Mouse (Mus musculus) T-helper 17 cell (primary cell): ENCODE data around the gene Slc4a2.

Source experiments
- in situ Hi-C, 2 experiments: fragments of 300-600 bp; cut with MboI, MseI; formaldehyde crosslinking; loops; 1 replicate in 1 of 2; 2 replicates in 1 of 2; pipeline ENCODE4 v1.15.1; 2025; ENCODE audit warnings: high pct_unique_total_duplicates in 2 of 2

Slc4a2 gene

DNA sequence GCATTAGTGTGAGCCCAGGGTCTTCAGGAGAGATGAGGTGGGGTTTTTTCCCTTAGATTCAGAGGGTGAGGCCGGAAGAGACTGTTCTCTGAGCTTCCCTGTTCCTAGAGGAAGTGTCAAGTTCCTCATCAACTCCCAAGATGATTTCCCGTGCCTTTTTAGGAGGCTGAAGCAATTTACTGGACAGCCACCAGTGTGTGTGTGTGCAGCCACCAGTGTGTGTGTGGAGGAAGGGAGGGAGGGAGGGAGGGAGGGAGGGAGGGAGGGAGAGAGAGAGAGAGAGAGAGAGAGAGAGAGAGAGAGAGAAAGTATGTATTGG is 30.3 kb downstream of the Slc4a2 start:
- in situ Hi-C loops: loop anchor here (10.0 to 25.0 kb wide), 4 partner anchors 189 to 1017 kb away; partner anchors contain the start of genes Fam126a (in 1 of the 2), Klhl7 (in 1 of the 2) and Kmt2e (in 1 of the 2)

DNA sequence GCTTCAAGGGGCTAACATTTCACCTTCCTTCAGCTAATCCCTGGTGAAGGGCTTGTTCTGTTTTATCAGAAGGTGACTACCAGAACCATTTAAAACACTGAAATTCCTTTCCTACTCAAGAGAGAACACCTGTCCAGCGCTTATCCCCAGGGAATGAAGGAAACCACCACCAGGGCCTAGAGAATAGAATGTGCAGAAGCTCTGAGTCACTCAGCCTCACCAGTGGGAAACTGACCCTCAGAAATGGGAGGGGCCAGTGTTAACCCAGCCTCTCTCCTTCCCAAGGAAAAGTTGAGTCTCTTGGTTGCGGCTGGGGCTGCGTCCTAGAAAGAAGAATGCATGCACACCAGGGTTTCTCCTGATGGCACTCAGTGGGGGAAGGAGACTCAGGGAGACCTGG is 31.4 kb downstream of the Slc4a2 start:
- in situ Hi-C loops: loop anchor here (10.0 to 25.0 kb wide), 4 partner anchors 190 to 1018 kb away; partner anchors contain the start of genes Fam126a (in 1 of the 2), Klhl7 (in 1 of the 2) and Kmt2e (in 1 of the 2)

DNA sequence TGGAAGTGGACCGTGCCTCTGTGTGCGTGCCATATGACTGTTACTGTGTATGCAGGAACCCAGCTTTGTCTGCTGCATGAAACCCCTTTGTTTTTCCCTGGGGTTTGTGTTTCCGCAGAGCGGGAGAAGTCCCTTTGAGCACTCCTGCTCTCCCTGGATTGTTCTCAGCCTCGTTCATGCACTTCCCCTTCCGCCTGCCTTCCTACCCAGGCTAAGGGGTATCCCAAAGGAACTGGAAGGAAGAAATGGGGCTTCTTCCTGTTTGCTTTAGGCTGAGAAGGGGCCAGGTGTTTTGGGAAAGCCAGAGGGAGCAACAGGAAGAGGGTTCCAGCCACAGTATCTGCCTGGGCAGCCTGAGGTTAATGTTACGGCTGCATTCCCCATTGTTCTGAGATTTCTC is 32.0 kb downstream of the Slc4a2 start:
- in situ Hi-C loops: loop anchor here (10.0 to 25.0 kb wide), 4 partner anchors 191 to 1018 kb away; partner anchors contain the start of genes Fam126a (in 1 of the 2), Klhl7 (in 1 of the 2) and Kmt2e (in 1 of the 2)

DNA sequence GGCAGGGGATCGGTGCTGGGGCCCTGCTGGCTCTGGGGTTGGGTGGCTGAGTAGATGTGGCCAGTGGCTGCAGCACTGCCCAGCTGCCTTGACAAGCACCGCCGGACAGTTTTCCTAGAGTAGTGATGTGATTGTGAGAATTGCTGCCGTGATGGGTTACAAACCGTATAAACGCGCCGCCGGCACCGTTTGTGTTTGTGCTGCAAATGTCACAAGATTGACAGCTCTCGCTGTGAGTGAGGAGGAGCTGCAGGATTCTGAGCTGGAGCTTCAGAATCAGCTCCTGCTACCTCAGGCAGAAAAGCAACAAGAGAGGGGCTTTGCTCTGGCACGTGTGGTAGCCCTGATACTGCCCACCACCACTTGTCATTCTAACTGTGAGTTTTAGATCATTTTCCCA is 43.1 kb downstream of the Slc4a2 start:
- in situ Hi-C loops: loop anchor here in 1 of 2 experiments (25.0 kb wide), 1 partner anchor 1029 kb away; the partner anchor contains the start of gene Kmt2e

DNA sequence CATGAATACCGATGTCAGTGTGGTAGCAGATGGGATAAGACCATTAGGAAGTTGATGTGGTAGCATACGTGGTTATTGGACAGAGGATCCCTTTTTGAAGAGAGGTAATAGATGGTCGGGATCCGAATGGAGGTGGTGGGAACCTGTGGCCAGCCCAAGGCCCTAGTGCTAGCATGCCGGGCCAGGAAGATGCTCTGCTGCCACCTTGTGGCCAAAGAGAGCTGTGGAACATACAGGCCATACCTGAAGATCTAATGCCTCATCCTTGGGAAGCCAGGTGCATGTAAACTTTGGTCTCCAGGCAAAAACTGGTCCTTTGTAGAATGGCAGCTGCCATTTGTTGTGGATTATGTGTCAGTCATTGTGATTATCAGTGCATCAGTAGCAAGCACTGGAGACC is 47.0 kb downstream of the Slc4a2 start:
- in situ Hi-C loops: loop anchor here in 1 of 2 experiments (25.0 kb wide), 1 partner anchor 1033 kb away; the partner anchor contains the start of gene Kmt2e

DNA sequence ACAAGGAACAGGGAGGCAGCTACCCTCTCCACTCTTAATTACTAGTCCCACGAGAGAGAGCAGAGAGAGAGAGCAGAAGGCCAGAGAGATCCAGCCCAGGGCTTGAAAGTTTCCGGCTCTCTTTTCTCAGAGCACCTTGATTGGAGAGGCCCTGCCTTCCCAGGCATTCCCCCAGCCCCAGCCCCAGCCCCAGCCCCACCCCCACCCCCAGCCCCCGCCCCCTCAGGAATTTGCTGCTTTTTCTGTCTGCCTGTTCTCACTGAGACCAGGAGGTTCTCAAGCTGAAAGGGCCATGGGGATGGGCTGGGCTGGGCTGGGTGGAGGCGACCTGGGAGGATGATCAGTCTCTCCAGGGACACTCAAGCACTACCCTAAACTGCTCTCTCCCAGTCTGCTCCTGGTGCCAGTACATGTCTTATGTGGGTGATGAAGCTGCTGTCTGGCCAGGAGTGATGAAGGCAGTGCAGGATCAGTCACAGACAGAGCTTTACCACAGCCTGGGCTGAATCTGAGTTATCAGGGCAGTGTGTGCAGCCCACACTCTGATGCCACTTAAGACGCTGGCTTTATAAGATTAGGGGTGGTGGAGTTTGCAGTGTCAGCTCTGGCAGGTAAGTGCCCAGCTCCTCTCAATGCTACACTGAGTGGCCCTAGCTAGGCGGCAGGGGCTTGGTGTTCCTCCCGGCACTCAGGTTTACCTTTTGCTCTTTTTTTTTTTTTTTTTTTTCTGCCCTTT is 49.4 kb downstream of the Slc4a2 start:
- in situ Hi-C loops: loop anchor here in 1 of 2 experiments (25.0 kb wide), 1 partner anchor 1036 kb away; the partner anchor contains the start of gene Kmt2e

DNA sequence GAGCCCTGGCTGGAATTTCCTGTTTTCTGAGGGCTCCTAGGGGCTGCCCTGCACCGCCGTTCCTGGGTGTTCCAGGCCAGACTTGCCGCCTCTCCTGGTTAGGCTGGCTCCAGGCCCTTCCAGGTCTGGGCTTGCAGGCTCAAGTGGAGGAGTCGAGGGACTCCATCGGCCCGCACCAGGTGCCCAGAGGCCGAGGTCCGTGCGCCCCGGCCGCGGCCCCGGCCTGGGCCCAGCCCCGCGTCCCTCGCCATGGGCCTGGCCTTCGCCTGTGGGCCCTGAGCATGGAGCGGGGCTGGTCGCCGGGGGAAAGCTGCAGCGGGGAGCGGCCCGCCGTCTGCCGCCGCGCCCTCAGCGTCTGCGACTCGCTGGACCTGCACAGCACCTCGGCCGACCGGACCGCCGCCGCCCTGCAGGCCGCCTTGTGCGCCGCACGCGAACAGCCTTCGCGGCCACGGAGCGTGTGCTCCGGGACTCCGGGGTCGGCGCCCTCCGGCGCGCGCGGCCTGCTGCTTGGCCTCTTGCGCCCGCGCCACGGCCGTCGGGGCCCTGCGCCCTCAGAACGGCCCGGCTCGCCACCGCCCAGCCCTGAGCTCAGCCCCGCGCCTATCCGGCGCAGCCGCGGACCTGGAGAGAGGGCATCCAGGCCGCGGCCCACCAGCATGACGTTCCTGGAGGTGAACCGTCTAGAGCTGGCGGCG is 50.5 kb downstream of the Slc4a2 start:
- in situ Hi-C loops: loop anchor here in 1 of 2 experiments (25.0 kb wide), 1 partner anchor 1037 kb away; the partner anchor contains the start of gene Kmt2e

DNA sequence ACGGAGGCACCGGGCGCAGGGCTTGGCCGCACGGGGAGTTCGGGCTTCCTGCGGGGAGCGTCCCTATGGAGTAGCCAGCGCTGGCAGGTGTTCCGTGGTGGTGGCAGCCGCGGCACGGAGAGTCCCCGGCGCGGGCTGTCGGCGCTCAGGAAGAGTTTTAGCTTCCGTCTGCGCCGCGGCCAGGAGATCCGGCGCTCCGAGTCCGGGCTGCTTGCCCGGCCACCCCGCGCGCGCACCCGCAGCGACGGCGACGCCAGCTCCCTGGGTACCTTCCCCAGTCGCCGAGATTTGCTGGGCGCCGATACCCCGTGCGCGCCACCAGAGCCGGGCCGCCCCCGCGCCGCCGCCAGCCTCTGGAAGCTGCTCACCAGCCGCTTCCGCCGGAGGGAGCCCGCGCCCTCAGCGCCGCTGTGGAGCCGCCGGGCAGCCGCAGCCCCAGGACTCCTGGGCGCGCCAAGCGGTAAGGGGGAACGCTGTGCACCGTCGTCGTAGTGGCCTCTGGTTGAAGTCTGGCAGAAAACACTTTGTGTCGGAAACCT is 51.2 kb downstream of the Slc4a2 start:
- in situ Hi-C loops: loop anchor here in 1 of 2 experiments (25.0 kb wide), 1 partner anchor 1037 kb away; the partner anchor contains the start of gene Kmt2e

DNA sequence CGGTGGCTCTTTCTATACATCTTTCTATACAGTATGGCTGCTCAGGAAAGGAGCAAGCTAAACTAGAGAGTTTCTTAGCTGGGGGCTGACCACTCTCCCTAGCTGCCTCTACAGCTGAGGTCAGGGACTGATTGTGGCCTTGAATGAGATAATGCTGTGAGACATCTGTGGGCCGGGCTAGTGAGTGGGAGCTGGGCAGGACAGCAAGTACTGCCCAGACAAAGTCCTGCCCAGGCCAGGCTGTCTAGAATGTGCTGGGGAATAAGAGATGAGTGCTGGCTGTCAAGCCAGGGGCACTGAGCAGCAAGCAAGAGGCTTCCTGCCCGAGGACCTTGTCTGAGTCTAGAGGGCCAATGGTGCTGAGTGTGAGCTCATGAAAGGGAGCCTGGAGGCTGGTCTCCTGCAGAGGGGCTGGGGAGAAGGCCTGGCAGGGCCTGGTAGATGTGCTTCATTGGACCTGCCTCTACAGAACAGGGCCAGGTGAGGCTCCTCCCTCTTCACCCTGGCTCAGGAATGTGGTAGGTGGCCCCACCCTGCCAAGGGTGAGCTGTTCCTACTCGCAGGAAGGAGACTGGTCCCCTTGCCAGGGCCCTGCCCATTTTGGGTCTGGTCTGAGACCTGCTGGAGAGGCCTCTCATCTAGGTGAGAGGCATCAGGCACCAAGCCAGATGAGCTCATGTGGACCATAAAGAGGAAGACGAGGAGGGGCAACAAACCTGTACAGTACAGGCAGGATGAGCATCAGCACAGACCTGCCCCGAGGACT is 52.0 kb downstream of the Slc4a2 start:
- in situ Hi-C loops: no loop called here

DNA sequence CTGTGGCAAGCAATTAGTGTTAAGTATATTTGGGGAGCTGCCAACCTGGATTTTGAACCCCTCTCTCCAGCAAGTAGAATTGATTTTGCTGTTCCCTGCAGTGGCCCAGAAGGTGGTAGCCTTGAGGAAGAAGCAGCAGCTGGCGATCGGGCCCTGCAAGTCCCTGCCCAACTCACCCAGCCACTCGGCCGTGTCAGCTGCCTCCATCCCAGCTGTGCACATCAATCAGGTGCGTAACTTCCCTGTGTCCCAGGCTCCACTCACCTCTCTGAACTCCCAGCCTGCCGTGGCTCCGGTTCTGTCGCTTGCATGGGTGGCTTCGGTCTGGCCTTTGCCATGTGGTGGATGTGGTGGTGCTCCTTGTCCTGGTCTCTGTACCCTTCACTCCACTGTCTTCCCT is 54.3 kb downstream of the Slc4a2 start:
- in situ Hi-C loops: no loop called here

DNA sequence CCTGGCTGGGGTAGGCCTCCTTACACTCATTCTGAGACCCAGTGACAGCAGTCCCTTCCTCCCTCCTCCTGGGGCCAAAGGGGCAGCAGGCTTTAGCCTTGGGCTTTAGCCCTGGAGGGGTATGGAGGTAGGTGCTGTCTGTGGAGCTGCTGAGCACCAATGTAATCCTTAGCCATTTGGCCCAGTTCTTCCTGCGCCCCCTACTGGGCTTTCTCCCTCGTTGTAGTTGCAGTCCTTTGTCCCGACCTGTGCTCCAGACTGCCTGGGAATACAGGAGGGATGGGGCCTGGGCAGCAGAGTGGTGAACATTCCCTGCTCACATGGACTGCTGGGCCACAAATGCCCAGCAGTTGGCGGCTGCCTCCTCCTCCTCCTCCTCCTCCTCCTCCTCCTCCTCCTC is 58.0 kb downstream of the Slc4a2 start:
- in situ Hi-C loops: no loop called here

DNA sequence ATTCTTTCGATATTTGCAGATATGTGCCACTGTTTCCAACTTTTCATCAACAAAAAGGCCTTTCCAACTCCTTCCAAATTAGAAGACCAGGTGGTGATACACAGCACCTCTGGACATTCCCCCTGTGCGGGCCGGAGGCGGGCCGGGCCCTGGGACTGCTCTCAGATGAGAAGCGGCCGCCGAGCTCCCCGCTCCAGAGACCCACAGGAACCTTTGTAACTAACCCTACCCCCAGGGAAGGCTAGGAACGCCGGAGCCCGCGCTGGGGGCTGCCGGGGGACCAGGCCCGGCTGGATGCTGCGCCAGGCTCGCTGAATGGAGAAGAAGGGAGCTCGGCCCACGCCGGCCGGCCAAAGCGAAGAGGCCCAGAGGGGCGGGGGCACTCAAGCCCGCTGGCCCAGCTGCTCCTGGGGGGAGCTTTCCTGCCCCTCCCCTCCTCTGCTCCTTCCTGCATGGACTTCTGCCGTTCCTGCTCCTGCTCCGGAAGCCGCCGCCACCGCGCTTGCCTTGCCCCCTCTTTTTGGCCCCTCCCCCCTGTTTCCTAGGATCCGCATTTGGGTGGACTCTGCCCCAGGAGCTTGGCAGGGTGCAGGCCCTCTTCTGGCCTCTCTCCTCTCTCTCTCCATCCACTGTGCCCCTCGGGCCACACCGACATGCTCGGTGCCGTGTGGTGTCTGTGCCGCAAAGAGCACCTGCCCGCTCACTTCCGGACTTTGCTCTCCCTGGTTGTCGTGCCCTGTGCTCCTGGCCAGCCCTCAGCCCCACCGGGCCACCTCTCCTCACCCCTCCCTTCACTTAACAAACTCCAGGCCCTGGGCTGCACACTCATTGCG is 58.8 kb downstream of the Slc4a2 start:
- in situ Hi-C loops: no loop called here

DNA sequence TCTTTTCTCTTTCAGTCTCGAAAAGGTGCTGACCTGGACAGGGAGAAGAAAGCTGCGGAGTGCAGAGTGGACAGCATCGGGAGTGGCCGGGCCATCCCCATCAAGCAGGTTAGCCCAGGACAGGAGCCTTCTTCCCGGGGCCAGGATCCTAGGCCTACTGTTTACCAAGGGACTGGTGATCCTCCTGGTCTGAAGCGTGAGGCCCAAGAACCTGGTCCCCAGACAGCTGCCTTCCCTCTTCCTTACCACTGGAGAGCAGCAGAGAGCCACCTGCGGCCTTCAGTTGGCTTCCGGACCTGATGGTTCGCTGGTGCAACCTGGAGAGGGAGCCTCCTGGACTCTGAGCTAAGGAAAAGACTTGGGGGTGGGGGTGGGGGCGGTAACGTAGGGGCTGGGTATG is 59.7 kb downstream of the Slc4a2 start:
- in situ Hi-C loops: no loop called here

DNA sequence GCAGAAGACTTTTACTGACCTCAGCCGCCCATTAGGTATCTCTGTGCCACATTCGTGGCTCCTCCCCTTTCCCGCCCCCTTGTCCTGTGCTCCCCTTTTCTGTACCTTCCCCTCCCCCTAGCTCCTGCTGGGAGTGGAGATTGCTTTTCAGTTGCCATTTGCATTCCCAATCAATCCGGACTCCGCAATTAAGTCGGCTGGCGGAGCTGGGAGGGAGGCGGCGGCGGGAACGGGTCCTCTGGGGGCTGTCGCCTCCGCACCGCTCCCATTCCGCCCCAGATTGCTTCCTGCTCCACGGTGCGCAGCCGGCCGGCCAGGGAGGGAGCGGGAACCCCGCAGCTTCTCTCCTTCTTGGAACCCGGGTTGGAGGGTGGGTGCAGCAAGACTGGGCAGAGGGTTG is 61.3 kb downstream of the Slc4a2 start:
- in situ Hi-C loops: no loop called here

DNA sequence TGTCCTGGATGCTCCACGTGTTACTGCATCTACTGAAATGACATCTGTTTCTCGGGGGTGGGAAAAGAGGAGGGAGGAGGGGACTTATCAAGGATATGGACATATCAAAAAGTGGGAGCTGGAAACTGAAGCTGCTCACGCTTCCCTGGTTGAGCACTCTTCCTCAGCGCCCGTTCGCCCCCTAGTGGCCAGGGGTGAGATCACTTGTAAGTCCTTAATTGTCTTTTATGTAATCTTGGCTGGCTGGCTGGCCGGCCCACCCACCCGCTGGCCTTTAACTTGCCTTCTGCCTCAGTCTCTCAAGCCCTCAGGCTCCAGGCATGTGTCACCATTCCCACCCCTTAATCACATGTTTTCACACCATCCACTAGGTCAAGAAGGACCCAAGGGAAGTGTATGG is 62.5 kb downstream of the Slc4a2 start:
- in situ Hi-C loops: no loop called here

DNA sequence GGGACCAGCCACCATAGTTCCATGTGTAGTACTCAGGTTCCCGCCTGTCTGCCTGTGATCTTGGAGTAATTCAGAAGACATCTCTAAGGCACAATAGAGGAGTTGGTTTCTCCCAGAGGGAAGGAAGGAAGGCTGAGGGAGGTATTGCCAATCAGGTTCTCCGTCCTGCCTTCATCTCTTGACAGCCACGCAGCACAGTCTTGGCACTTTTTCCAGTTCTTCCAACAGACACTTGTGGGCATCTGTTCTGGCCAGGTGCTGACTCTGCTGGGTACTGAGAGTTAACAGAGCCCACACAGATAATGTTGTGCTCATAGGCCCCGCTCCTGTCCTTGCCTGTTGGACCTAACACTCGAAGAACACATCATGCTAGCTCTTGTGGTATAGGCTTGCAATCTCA is 63.1 kb downstream of the Slc4a2 start:
- in situ Hi-C loops: no loop called here

DNA sequence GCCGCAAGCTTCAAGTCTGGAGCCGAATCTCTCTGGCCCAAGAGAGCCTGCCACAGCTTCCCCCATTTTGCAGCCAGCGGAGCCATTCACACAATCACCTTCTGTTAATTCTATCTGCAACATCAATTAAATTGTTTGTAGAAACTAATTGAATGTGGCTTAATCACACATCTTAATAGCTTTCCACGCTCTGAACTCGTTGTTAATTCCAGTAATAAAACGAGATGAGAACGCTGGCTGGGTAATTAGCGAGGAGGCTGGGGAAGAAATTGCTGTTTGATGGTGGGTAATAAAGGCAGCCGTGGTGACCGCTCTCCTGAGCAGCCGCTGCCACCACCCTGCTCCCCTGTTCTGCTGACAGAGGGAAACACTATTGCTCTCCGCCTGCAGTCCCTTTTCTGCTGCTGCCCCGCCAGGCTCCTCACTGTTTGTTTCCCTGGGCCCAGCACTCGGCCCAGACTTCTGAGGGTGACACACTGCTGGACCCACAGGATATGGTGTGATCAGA is 66.8 kb downstream of the Slc4a2 start:
- in situ Hi-C loops: no loop called here
